11 mouse cellular contexts compared by ENCODE assay signal in genomic region chr1:179666971-179667370, GRCm38 (mm10). TPM values are rescaled to one million over a fixed set of nuclear protein-coding genes. Genes with fewer than 3 reads are reported as not detected.
DNase-seq lines count a peak whose midpoint lies in the region; ATAC-seq and TF ChIP-seq lines count a peak whose summit lies in the region.
"Had no signal": no experiment of that assay in that cellular context is flagged by ENCODE, and none has a peak within 500 bp of the region (broad histone marks: within the 10 kb centered on the region; RNA-seq: fewer than 3 reads in every experiment).

No protein-coding gene starts in this region.

- intact Hi-C loops in heart, postnatal 14 days (cut with DNase I), result loop anchor here (1.0 kb wide), 1 partner anchor 18 kb away; no protein-coding TSS in a partner anchor

- H3K27me3 ChIP-seq in heart, embryonic 16.5 days (ENCODE audit: control insufficient read depth, insufficient read depth, low read length), result no peaks in the 10 kb centered on the region
- H3K27me3 ChIP-seq in limb, embryonic 15.5 days, result no peaks in the 10 kb centered on the region
- H3K27me3 ChIP-seq: limb, embryonic 12.5 days had no signal

- H3K27ac ChIP-seq in heart, embryonic 16.5 days (ENCODE audit: low read length), result peak overlapping the region; percentile 93; the same call in 1 of the 2 replicates
- H3K27ac ChIP-seq in cortical plate, adult 2 months (ENCODE audit: insufficient read depth, low read length), result peak overlapping the region; percentile 18; the same call in 1 of the 2 replicates
- H3K27ac ChIP-seq in limb, embryonic 15.5 days, result no peak overlapping the region
- H3K27ac ChIP-seq: macrophage had no signal

- H3K9me3 ChIP-seq in heart, embryonic 16.5 days (replicated peaks; ENCODE audit: control insufficient read depth, low read length), result no peaks in the 10 kb centered on the region
- H3K9me3 ChIP-seq in limb, embryonic 15.5 days, result no peaks in the 10 kb centered on the region
- H3K9me3 ChIP-seq: limb, embryonic 12.5 days had no signal

- H3K4me2 ChIP-seq in heart, embryonic 16.5 days (ENCODE audit: low read depth, low read length), result peak overlapping the region; percentile 87
- H3K4me2 ChIP-seq in limb, embryonic 15.5 days, result no peak overlapping the region

- no peak for DNase-seq in heart, postnatal 14 days
- DNase-seq in Muller cell, postnatal 12 days (ENCODE audit: inconsistent ontology term), result peak; percentile 40
- no peak for DNase-seq in adrenal gland, adult 8-10 months
- DNase-seq in gastrocnemius, postnatal 25 days, result no peak
- DNase-seq in adipocyte (ENCODE audit: low spot score), result no peak
- DNase-seq: kidney, adult 2 months had no signal

- H3K9ac ChIP-seq in heart, embryonic 16.5 days (ENCODE audit: low read length), result no peak overlapping the region; the same call in 1 of the 2 replicates
- H3K9ac ChIP-seq in limb, embryonic 15.5 days, result no peak overlapping the region

- no peak for TF ChIP-seq CTCF in cortical plate, adult 2 months (IDR thresholded peaks at IDR 0.05; ENCODE audit: extremely low read depth, insufficient read depth, low read length)

- ATAC-seq in heart, embryonic 16.5 days (replicated peaks; ENCODE audit: extremely low read depth, insufficient read depth, low FRiP score), result no peak
- no peak for ATAC-seq in limb, embryonic 15.5 days (ENCODE audit: insufficient number of reproducible peaks, low FRiP score, low TSS enrichment, low read depth)

- 0 out of 2 replicates have a peak, but pooled peaks cover 5% of the 10 kb centered on the region for H3K36me3 ChIP-seq in heart, embryonic 16.5 days (ENCODE audit: control insufficient read depth, insufficient read depth)
- peaks cover 3% of the 10 kb centered on the region; the same call in 1 of the 2 replicates for H3K36me3 ChIP-seq in limb, embryonic 15.5 days

- H3K4me1 ChIP-seq in heart, embryonic 16.5 days (ENCODE audit: control insufficient read depth, insufficient read depth, low read length), result peaks cover 5% of the 10 kb centered on the region; the same call in 1 of the 2 replicates
- peaks cover 3% of the 10 kb centered on the region for H3K4me1 ChIP-seq in cortical plate, adult 2 months (ENCODE audit: control insufficient read depth, insufficient read depth, low read length)
- peaks cover 7% of the 10 kb centered on the region for H3K4me1 ChIP-seq in limb, embryonic 15.5 days

- no peak for TF ChIP-seq POLR2A in cortical plate, adult 2 months (IDR thresholded peaks at IDR 0.05; ENCODE audit: extremely low read depth, insufficient read depth, low read length)

- H3K4me3 ChIP-seq in heart, embryonic 16.5 days (ENCODE audit: low read length), result peak overlapping the region; percentile 74
- H3K4me3 ChIP-seq in cortical plate, adult 2 months (ENCODE audit: insufficient read depth, low read length), result peak overlapping the region; percentile 79; the same call in 1 of the 2 replicates
- H3K4me3 ChIP-seq in limb, embryonic 15.5 days, result peak overlapping the region; percentile 86; the same call in 1 of the 2 replicates

- 72% methylated on average over 2 of the region's 2 CpGs for WGBS in heart, embryonic 16.5 days
- 70% methylated on average over 2 of the region's 2 CpGs for WGBS in limb, embryonic 15.5 days

RNA-seq across cellular contexts. Expression of gene Sccpdh, which starts 1.0 kb away (rescaled TPM):
- 104 and 109 TPM in 2 replicates for polyA plus RNA-seq in heart, embryonic 16.5 days (2015; fragmentation: Nextera tagmentation; extraction: Ambion mirVana)
- total RNA-seq in heart, postnatal 14 days (2021), result 10 to 100 TPM; 61.0 to 65.4 TPM
- polyA plus RNA-seq in cortical plate, adult 2 months (2012; rRNA removed), result 66.9 and 75.0 TPM in 2 replicates
- 74.2 and 87.9 TPM in 2 replicates for polyA plus RNA-seq in limb, embryonic 15.5 days (2015; fragmentation: Nextera tagmentation; extraction: Ambion mirVana)
- total RNA-seq in adrenal gland, adult 8-10 months (2022), result 10 to 100 TPM; 33.2 to 41.7 (median 35.9) TPM
- total RNA-seq in gastrocnemius, postnatal 25 days (2021), result 10 to 100 TPM; 29.8 to 34.6 TPM
